Mouse (Mus musculus) heart, adult 11 months (tissue): Measurements from ENCODE around the gene Etnk2.
A peak's percentile ranks its signal among the peaks of the same experiment; 100 is the strongest.

ENCODE experiments used
- DNase-seq: peaks from one replicate; pipeline ENCODE4 v3.0.0; 2022

The Etnk2 gene

DNA sequence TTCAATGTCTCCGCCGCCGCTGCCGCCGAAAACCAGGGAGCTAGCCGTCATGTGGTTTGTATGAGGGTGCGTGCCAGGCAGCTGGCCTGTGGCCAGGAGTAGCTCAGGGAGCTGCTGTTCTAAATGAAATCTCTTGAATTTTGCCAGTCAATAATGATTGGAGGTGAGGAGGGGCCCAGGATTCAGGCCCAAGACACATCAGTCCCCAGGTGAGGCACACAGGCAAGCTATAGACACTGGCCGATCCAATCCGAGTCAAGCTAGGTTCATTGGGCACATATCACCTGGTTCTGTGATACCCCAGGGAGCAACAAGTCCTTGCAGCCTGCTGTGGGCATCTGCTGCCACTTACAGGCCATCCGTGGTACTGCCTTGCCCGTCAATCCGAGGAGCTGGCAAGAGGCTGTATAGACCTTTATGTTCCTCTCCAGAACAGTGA is 10.0 kb upstream of the Etnk2 start:
- no peak for DNase-seq

DNA sequence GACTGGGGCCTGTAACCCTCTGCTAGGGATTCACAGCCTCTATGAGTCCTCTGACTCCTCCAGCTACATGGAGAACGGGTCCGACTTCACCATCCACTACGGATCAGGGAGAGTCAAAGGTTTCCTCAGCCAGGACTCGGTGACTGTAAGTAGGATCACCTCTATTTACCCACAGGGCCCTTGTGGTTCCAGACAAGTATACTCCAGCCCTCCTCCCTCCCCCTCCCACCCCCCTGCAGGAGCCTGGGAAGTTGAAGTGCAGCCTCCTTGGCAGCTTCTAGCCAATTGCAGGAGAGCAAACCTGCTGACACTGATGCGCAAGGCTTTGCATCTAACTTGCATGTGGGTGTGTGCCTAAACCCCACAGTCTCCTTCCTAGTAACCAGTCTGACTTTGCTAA is 7.9 kb upstream of the Etnk2 start:
- DNase-seq: no peak

DNA sequence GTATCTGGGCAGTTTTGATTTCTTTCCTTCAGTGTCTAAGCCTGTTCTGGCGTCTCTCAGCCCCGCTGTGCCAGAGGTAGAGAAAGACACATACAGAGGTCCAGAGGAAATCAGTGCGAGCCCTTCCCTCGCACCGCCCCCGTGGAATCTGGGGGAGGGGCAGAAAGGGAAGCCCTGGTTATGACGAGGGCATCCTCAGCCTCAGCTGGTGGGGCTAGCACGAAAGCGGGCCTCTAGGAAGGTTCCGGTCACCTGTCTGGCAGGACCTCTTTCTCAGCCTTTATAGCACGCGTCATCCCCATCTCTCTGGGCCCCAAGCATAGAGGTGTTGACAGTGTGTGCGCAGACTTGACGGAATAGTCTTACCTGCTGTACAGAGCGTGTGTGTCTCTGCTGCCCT is 7.5 kb upstream of the Etnk2 start:
- no peak for DNase-seq

DNA sequence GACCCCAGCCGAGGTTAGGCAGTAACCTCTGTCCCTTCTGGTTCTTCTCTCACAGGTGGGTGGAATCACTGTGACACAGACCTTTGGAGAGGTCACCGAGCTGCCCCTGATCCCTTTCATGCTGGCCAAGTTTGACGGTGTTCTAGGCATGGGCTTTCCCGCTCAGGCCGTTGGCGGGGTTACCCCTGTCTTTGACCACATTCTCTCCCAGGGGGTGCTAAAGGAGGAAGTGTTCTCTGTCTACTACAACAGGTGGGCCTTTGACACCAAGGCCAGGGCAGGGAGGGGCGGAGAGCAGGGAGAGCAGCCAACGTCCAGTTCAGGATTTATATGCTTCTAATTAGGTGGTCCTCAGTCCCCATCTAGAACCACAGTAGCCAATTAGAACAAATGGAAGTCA is 7.0 kb upstream of the Etnk2 start:
- DNase-seq: no peak

DNA sequence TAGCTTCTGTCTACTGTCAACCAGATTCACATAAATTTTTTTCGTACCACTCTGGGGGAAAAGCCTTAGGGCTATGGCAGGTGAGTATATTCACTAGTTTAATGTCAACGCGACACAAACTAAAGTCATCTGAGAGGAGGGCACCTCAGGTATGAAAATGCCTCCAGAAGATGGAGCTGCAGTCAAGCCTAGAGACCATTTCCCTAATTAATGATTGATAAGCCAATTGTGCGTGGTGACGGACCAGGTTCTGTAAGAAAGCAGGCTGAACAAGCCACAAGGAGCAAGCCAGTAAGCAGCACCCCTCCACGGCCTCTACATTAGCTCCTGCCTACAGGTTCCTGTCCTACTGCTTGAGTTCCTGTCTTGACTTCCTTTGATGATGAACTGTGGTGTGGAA is 2.4 kb upstream of the Etnk2 start:
- no peak for DNase-seq

DNA sequence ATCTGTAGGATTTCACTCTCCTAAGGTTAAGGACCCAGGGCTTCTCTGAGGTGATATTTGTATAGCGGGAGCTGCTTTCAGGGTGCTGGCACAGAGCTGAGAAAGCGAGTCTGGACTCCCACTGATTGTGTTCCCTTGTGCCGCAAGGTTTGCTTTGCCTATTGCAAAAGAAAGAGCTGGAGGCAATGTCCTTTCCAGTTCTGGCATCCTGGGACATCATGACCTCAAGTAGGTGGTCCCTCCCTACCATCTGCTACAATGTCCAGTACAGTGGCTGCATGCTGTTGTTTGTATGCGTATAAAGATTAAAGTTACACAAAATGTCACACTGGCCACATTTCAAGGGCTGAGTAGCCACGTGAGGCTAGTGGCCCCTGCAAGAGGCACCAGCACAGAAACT is 1.3 kb upstream of the Etnk2 start:
- DNase-seq: no peak

DNA sequence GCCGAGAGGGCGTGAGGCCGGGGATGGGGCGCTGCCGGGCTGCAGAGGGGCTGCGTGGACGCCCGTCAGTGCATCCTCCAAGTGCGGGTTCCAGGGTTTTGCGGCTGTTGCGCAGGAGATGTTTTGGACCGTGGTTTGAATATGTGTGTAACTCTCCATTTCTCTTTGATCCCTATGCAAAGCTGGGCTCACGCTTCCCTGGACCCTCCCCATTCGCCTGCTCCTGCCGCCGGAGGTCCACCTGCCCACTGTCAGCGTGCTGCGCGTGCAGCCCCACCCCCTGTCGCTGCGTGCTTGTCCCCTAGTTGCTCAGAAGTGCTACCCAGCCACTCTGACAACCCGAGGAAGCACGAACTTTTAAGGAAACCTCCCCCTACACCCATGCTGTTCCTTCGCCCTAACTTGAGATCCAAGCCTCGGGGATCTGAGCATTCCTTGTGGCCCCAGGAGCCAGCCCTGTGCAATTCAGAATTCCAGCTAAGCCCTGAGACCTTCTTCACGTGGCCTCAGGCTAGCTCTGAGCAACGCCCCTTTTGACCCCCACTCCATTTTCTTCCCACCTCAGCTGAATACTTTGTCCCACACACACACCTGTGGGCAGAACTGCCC is 754 bp downstream of the Etnk2 start:
- DNase-seq: no peak

DNA sequence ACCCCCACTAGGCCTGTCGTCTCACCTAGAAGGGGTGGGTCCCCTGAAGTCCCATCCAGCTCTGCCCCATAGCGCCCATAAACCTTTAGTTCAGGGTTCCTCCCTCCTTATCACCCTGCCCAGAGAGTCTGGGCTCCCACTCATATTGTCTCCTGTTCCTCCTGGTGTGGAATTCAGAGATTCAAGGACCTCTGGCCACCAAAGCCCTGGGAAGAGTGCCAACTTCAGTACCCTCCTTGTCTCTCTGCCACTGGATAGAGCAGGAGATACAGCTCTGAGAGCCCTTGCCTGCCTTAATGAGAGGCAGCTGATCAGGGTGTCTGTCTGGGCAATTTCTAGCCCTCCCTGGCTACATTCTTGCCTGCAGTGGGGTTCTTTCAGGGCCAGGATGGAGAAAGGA is 1.5 kb downstream of the Etnk2 start:
- no peak for DNase-seq

DNA sequence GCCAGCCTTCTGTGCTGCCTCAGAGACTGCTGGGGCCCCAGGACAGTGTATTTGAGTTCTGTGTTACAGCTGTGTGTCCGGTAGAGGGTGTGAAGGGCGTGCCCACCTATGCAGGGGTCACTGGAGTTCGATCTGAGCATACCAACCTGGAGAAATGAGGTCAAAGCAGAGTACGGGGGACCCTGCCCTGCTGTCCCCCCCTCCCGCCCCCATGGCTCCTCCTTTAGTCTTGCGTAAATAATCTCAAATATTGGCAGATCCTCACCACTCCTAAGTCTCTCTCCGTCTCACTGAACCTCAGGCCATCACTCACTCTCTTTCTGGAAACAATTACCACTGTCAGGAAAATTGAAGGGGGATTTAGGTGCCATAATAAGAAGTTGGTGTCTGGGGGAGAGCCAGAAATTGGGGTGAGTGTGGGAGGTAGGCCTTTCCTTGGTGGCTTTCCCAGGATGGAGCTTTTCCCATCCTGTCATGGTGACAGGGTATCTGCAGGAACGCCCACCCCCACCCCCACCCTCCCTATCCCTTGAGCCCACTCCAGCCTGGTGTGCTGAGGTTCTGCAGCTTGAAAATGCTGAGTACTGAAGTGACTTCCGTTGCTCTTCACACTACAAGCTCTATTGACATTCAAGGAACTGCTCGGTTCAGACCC is 3.7 kb downstream of the Etnk2 start:
- no peak for DNase-seq

DNA sequence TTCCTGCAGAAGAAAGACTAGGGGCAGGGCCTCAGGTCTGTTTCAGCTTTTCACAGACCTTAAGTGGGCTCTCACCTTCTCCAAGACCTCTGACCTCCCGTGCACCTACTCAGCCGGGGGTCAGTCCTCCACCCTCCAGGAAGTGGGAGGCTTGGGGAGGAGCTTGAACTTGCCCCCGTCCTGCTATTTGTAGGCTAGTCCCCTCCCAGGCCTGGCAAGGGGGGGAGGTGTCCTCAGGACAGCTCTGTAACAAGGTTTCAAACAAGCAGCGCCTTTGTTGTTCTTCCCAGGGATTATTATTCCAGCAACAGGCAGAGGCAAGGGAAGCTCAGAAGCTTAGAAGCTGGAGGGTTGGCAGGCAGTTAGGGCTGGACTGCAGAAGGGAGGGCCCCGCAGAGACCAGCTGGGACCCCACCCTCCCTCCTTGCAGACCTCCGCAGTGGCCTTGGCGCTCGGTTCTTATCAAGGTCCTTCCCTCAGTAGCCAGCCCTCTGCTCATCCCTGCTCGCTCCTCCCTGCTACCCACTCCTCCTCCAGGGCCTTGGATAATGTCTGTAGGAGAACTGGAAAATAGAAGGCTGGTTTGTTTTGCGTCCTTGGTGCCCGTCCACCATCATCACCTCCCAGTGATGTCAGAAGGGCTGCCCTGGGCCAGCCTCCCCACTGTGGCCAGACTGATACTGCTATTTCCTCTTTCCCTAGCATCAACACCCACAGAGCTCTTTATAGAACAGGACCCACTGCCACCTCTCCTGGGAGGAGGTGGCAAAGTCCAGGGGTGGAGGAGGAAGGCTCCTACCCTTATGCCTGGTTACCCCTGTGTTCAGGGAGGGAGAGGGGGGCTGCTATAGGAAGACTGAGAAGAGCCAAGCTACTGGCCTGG is 4.5 kb downstream of the Etnk2 start:
- peak; percentile 94 for DNase-seq

DNA sequence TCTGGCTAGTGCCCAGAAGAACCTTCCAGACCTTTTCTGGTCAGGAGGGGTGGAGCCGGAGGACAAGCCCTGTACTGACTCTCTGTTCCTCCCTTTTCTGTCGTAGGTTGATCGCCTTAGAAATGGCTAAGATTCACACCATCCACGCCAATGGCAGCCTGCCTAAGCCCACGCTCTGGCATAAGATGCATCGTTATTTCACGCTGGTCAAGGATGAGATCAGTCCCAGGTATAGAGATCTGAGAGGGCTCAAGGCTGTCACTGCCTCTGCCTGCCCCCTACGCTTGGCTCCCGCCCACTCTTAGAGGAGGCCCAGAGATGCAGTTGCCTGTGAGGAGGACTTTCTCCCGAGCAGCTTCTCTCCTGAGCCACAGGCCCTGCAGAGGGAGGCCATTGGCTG is 5.3 kb downstream of the Etnk2 start:
- DNase-seq: no peak

DNA sequence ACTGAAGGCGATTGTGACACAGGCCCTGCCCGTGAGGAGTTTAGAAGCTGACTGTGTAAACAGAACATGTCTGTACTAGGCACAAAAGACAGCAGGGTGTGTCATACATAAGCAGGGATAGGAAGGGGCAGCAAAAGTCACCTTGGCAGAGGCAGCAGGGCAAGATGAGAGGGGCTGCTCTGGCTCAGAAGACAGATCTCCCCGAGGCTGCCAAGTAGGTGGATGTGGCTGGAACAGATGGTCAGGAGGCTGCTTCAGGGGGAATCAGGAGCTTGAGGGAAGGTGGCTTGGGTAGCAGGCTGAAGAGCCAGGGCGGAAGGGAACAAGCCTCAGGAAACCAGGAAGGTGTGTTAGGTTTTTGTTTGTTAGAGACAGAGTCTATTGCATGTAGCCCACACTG is 7.0 kb downstream of the Etnk2 start:
- DNase-seq: no peak

DNA sequence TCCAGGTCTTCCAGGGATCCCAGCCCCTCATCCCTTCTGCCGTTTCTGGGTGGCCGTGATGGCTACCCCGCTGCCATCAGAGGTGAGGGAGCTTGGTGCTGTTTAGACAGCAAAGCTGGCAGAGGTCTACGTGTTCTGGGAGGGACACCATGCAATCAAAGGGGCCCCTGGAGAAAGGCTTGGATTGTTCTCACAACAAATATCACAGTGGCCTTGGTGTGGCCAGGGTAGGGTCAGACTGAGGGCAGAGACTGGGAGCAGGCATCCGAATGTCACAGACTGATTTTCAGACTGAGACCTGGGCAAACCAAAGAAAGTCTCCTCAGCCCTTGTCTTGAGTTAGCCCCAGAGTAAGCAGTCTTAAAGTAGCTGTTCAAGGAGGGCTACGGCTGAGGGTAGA is 8.1 kb downstream of the Etnk2 start:
- DNase-seq: no peak

DNA sequence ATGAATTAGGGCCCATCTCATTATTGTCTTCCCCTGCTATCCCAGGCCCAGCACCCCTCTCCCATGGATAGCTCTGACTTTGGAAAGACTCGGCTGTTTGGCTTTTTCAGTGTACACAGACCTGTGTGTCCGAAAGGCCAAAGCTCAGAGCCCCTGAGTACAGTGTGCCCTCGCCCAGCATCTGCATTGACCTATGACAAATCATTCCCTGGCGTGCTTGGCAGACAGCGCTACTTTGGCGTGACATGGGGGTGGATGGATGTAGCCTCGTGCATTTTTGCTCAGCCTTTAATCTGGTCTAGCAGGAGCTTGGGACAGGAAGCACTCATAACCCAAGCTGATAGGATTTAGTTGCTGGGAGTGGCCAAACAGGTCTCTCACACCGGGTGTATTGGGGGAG is 8.7 kb downstream of the Etnk2 start:
- no peak for DNase-seq

DNA sequence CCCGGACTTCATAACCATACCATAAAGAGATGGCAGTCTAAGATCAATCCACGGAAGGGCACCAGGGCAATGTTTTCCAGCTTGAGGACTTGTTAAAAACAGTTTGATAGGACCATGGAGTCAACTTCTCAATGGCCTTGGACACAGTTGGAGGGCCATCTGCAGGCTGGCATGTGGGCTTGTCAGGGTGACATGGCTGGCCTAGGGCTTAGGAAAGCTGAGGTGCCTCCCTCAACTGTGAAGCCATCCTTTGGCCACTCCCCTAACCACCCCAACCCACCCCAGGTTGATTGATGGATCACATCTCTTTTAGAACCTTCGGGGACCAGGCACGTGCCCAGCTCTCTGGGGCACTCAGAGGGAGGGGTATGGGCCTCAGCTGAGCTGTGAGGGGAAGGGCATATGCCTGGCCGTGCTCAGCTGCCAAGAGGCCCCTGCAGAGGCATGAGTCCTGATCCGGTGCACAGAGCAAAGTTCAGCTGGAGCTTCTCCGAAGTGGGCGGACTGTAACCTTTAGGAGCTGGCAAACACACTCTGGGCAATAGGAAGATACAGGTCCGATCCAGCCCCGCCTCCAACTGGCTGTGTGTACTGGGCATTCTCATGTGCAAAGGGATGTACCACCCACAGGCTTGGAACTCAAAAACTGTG is 12.4 kb downstream of the Etnk2 start:
- no peak for DNase-seq

DNA sequence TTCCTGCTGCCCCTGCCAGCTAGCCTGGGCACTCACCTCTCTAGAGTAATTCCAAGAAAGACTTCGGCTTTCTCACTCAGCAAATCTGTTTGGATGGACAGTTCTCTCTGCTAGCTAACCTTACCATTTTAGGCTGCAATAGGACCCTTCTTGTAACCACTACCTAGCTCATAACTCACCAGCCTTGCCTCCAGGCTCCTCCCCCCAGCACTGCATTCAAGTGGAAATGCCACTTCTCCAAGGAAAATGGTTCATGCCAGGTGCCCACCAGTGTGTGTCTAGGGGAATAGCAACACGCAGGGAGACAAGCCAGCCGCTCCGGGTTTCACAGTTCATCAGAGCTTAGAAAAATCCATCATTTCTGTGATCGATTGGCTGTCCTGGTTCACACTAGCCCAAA is 14.2 kb downstream of the Etnk2 start:
- no peak for DNase-seq

DNA sequence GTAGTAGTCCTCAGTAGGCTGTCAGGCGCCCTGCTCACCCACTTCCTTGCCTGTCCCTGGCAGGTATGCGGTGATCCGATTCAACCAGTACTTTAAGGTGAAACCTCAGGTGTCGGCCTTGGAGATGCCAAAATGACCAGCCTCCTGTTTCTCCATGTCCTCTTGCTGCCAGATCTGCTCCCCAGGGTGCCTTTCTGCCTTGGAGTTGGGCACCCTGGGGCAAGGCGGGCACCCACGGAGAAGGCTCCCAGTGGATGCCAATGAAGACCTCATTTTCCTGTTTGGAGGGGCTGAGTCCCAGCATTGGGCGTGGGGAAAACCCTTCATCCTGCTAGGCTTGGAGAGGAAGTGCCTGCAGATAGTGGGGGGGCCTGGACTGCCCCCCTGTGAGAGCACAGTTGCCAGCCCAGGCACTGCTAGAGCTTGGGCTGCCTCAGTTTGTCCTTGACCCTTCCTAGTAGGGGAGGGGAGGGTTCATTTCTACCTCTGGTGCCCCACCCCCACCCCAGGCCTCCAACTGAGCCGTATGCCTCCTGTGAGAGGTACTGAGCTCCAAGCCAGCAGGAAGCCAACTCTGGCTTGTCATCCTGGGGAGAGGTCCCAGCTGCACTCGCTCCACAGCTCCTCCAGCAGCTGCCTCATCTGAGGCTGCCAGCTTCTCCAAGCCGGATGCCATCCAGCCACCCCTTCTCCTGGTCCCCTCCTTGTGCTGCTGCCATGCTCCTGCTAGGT is 16.0 kb downstream of the Etnk2 start:
- peak; percentile 94 for DNase-seq

DNA sequence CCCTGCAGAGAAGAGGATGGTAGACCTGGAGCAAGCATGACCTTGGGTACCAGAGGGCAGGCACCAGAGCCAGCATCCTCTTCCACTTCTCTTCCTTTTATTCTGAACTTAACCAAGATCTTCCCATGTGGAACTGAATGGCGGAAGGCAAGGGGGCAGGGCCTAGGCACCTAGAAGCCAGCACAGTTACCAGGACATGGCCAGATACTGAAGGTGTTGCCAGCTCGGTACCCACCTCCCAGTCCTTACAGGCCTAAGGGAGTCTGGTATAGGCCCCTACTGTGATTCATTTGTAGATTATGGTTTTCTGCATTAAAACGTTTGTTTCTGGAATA is 16.6 kb downstream of the Etnk2 start:
- DNase-seq: peak; percentile 92

DNA sequence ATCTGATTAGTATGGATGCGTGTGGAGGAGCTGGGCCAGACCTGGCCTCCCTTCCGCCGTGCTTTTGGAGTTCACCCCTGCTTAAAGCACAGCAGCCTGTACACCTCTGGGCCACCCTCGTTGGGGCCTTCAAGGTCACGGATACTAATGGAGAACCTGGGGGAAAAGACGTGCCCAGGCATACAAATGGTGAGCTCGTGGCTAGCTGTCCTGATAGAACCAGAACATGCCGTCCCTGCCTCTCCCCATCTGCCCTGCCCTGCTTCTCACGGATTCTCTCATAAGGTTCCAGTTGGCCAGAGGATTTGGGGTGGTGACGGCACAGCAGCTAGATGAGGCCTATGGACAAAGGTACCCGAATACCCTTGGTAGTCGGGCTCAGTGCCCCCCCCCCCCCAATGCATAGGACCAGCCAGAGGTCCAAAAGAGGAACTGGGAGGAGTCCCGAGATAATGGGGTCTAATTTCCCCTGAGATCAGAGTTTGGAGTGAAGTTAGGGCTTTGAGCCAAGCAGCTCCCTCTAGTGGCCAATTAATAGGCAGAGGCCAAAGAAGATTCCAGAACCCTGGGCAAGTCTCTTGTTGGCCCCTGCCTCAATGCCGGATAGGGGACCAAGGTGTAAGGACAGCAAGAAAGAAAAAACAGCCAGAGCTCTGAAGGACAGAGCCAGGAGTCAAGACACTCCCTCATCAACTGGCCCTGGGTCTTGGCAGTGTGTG is 17.1 kb downstream of the Etnk2 start:
- peak; percentile 95 for DNase-seq

DNA sequence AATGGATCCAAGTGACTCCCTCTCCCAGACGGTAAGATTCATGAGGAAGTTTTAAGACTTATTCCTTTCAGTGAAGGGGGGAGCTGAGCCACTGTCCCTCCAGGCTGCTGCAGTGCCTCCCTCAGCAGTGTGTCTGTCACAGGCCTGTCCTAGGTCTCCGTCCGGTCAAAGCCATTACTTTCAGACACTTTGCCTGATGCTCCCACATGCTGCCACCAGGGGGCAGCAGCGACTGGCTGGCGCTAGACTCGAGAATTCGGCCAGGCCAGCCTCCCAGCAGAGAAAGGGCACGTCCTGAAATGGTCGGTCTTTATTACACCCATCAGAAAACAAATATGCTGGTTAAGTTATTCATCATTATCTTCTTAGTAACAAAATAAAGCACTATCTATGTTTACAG is 18.6 kb downstream of the Etnk2 start:
- DNase-seq: peak; percentile 94

DNA sequence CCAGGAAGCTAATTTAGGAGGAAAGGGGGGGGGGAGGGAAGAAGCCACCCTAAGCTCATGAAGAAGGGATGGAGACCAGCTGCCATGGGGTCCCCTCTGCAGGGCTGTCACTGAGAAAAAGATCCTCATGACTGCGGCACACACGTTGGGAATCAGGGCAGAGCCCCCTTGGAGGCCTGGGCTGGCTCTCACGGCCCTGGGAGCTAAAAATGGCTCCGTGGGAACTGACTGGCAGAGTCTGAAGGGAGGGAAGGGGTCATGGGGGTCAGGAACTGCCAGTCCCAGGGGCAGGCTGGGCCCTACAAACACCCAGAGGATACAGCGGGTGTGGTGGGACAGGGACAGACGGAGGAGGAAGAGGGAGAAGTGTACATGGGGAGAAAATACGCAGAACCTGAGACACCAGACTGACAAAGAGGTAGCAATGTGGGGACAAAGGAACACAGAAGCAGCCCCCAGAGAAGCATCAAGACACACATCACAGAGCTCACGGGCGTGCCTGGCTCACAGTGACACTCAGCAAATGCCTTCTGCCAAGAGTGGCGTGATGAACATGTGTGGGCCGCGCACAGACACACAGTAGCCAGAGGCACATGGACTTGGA is 19.3 kb downstream of the Etnk2 start:
- peak; percentile 94 for DNase-seq
